Mouse (Mus musculus) neural tube, embryonic 12.5 days (tissue): ENCODE measurements around the gene Gss. TPM values are rescaled to one million over a fixed set of nuclear protein-coding genes. Genes with fewer than 3 reads are reported as not detected.
"Not testable (repeated sequence)": the region's sequence is repeated elsewhere in the genome, so short reads cannot be mapped to it uniquely, and the experiment has no call there.

Source experiments
- ATAC-seq: fragments of 200-750 bp; cut with Nextera tagmentation; 2 replicates; pipeline ENCODE4 v1.8.0; 2017; ENCODE audit warnings: low read depth, mild to moderate bottlenecking, moderate TSS enrichment, moderate library complexity; ENCODE audit not compliant: low FRiP score
- H3K27ac ChIP-seq: fragments of 300-500 bp; sonication (generic); 2 replicates; pipeline ENCODE4 v1.5.1; 2016
- H3K27me3 ChIP-seq: fragments of 300-500 bp; sonication (generic); replicated peaks from 2 replicates; pipeline ENCODE4 v1.6.1; 2016; ENCODE audit warnings: mild to moderate bottlenecking
- H3K36me3 ChIP-seq: fragments of 300-500 bp; sonication (generic); 2 replicates; pipeline ENCODE4 v1.6.1; 2016; ENCODE audit warnings: mild to moderate bottlenecking
- H3K4me1 ChIP-seq: fragments of 300-500 bp; sonication (generic); 2 replicates; pipeline ENCODE4 v1.6.1; 2016
- H3K4me2 ChIP-seq: fragments of 300-500 bp; sonication (generic); replicated peaks from 2 replicates; pipeline ENCODE4 v1.6.1; 2016; ENCODE audit warnings: mild to moderate bottlenecking
- H3K4me3 ChIP-seq: fragments of 300-500 bp; sonication (generic); 2 replicates; pipeline ENCODE4 v1.5.1; 2016
- H3K9ac ChIP-seq: fragments of 300-500 bp; sonication (generic); 2 replicates; pipeline ENCODE4 v1.6.1; 2016; ENCODE audit warnings: mild to moderate bottlenecking
- H3K9me3 ChIP-seq: fragments of 300-500 bp; sonication (generic); 2 replicates; pipeline ENCODE4 v1.6.1; 2016; ENCODE audit warnings: mild to moderate bottlenecking
- WGBS: fragments of 180-500 bp; shearing (Covaris S2); methylation state at CpG from one replicate; pipeline ENCODE4 v1.1.7; 2016; 5-methylcytosine and 5-hydroxymethylcytosine counted together
- polyA plus RNA-seq: library from polyadenylated mRNA; unstranded; fragments of >200 nt; fragmentation: Nextera tagmentation; extraction: Ambion mirVana; gene quantifications from 2 replicates; pipeline ENCODE4 v1.2.1, GENCODE M21; 2016

Gene Gss
- polyA plus RNA-seq, 1 experiment from 2014 or later, result 15.5 TPM

- H3K4me3 ChIP-seq, result peak overlapping the region; percentile 20
- H3K4me2 ChIP-seq, result peak overlapping the region; percentile 59
- 4% methylated on average over 20 of the region's 20 CpGs for WGBS
- ATAC-seq, result peak; percentile 70; the same call in 1 of the 2 replicates
- H3K27ac ChIP-seq, result no peak overlapping the region
- no peak overlapping the region for H3K9ac ChIP-seq
- H3K27me3 ChIP-seq, result 0 out of 2 replicates have a peak, but pooled peaks cover 8% of the 10 kb centered on the region
- no peaks in the 10 kb centered on the region for H3K9me3 ChIP-seq
- H3K36me3 ChIP-seq, result no peaks in the 10 kb centered on the region
- H3K4me1 ChIP-seq, result peaks cover 7% of the 10 kb centered on the region; the same call in 1 of the 2 replicates
These were observed 20.7 kb upstream of the Gss start for GRCm38 (mm10) chr2:155613326-155613755.

- H3K4me2 ChIP-seq, result no peak overlapping the region
- no peak overlapping the region for H3K27ac ChIP-seq
- no peak for ATAC-seq
- no peak overlapping the region for H3K4me3 ChIP-seq
- H3K4me1 ChIP-seq, result peaks cover 7% of the 10 kb centered on the region; the same call in 1 of the 2 replicates
- no peaks in the 10 kb centered on the region for H3K36me3 ChIP-seq
- H3K9me3 ChIP-seq, result no peaks in the 10 kb centered on the region
- WGBS, result 87% methylated on average over 9 of the region's 9 CpGs
- no peak overlapping the region for H3K9ac ChIP-seq
- 0 out of 2 replicates have a peak, but pooled peaks cover 6% of the 10 kb centered on the region for H3K27me3 ChIP-seq
These were observed 19.4 kb upstream of the Gss start for GRCm38 (mm10) chr2:155611834-155612550.

- no peak within 1 kb of the TSS for H3K4me3 ChIP-seq
- WGBS, result 30% methylated on average over 4 of the region's 4 CpGs
- 0 out of 2 replicates have a peak, but pooled peaks cover 2% of the 10 kb centered on the region for H3K27me3 ChIP-seq
- H3K4me2 ChIP-seq, result no peak within 1 kb of the TSS
- H3K4me1 ChIP-seq, result peaks cover 7% of the 10 kb centered on the region; the same call in 1 of the 2 replicates
- H3K9ac ChIP-seq, result no peak within 1 kb of the TSS
- H3K9me3 ChIP-seq, result no peaks in the 10 kb centered on the region
- H3K36me3 ChIP-seq, result no peaks in the 10 kb centered on the region
- ATAC-seq, result no peak
- no peak within 1 kb of the TSS for H3K27ac ChIP-seq
These were observed 18.4 kb upstream of the Gss start, which contains the start of gene Myh7b for GRCm38 (mm10) chr2:155610978-155611377. TSS of gene Myh7b (plus strand) at chr2:155611212.

GRCm38 (mm10) chr2:155606360-155606759 is 13.8 kb upstream of the Gss start:
- H3K4me2 ChIP-seq, result no peak overlapping the region
- no peak overlapping the region for H3K9ac ChIP-seq
- H3K27ac ChIP-seq, result no peak overlapping the region
- 83% methylated on average over 4 of the region's 4 CpGs for WGBS
- H3K9me3 ChIP-seq, result no peaks in the 10 kb centered on the region
- no peak for ATAC-seq
- H3K4me3 ChIP-seq, result no peak overlapping the region
- H3K27me3 ChIP-seq, result no peaks in the 10 kb centered on the region
- no peaks in the 10 kb centered on the region for H3K36me3 ChIP-seq
- no peaks in the 10 kb centered on the region for H3K4me1 ChIP-seq

- H3K4me3 ChIP-seq, H3K36me3 ChIP-seq, H3K27ac ChIP-seq, H3K4me1 ChIP-seq, H3K4me2 ChIP-seq, H3K9me3 ChIP-seq, ATAC-seq, H3K9ac ChIP-seq, H3K27me3 ChIP-seq: not testable (repeated sequence)
- WGBS, result 84% methylated on average over 4 of the region's 4 CpGs
These were observed 12.6 kb upstream of the Gss start for GRCm38 (mm10) chr2:155605236-155605589.

GRCm38 (mm10) chr2:155604560-155605235 is 12.1 kb upstream of the Gss start:
- Histone ChIP-seq H3K27ac (no peak overlapping the region), H3K9me3 (no peaks in the 10 kb centered on the region), H3K27me3 (no peaks in the 10 kb centered on the region), H3K4me1 (no peaks in the 10 kb centered on the region), H3K9ac (no peak overlapping the region), H3K4me3 (no peak overlapping the region), H3K4me2 (no peak overlapping the region), H3K36me3 (no peaks in the 10 kb centered on the region)
- 59% methylated on average over 10 of the region's 10 CpGs for WGBS
- no peak for ATAC-seq

GRCm38 (mm10) chr2:155603707-155604106 is 11.1 kb upstream of the Gss start:
- H3K4me1 ChIP-seq, result no peaks in the 10 kb centered on the region
- H3K36me3 ChIP-seq, result no peaks in the 10 kb centered on the region
- 61% methylated on average over 3 of the region's 3 CpGs for WGBS
- H3K27me3 ChIP-seq, result no peaks in the 10 kb centered on the region
- H3K9me3 ChIP-seq, result no peaks in the 10 kb centered on the region
- H3K4me2 ChIP-seq, result no peak overlapping the region
- no peak for ATAC-seq
- H3K4me3 ChIP-seq, result no peak overlapping the region
- no peak overlapping the region for H3K27ac ChIP-seq
- no peak overlapping the region for H3K9ac ChIP-seq

- peaks cover 7% of the 10 kb centered on the region for H3K4me1 ChIP-seq
- ATAC-seq, result no peak
- H3K27me3 ChIP-seq, result no peaks in the 10 kb centered on the region
- no peaks in the 10 kb centered on the region for H3K36me3 ChIP-seq
- H3K4me3 ChIP-seq, result no peak overlapping the region
- WGBS, result 83% methylated on average over 6 of the region's 6 CpGs
- H3K9me3 ChIP-seq, result no peaks in the 10 kb centered on the region
- H3K9ac ChIP-seq, result no peak overlapping the region
- no peak overlapping the region for H3K4me2 ChIP-seq
- no peak overlapping the region for H3K27ac ChIP-seq
These were observed 2.9 kb upstream of the Gss start for GRCm38 (mm10) chr2:155595516-155595915.

GRCm38 (mm10) chr2:155592854-155593283 is 259 bp upstream of the Gss start:
- H3K9me3 ChIP-seq, result no peaks in the 10 kb centered on the region
- no peak overlapping the region for H3K27ac ChIP-seq
- peak overlapping the region; percentile 77 for H3K4me2 ChIP-seq
- H3K27me3 ChIP-seq, result no peaks in the 10 kb centered on the region
- peaks cover 7% of the 10 kb centered on the region for H3K4me1 ChIP-seq
- no peak; the same call in none of the 2 replicates for ATAC-seq
- peak overlapping the region; percentile 54 for H3K4me3 ChIP-seq
- peak overlapping the region; percentile 56 for H3K9ac ChIP-seq
- 2% methylated on average over 9 of the region's 9 CpGs for WGBS
- H3K36me3 ChIP-seq, result no peaks in the 10 kb centered on the region

GRCm38 (mm10) chr2:155591676-155592075 is 934 bp downstream of the Gss start:
- peak overlapping the region; percentile 67 for H3K9ac ChIP-seq
- peak overlapping the region; percentile 54 for H3K4me3 ChIP-seq
- 0 out of 2 replicates have a peak overlapping the region, but pooled peaks have one; percentile 26 for H3K27ac ChIP-seq
- peak overlapping the region; percentile 77 for H3K4me2 ChIP-seq
- no peak for ATAC-seq
- H3K36me3 ChIP-seq, result no peaks in the 10 kb centered on the region
- H3K4me1 ChIP-seq, result peaks cover 7% of the 10 kb centered on the region
- H3K27me3 ChIP-seq, result no peaks in the 10 kb centered on the region
- no peaks in the 10 kb centered on the region for H3K9me3 ChIP-seq
- WGBS, result 8% methylated on average over 6 of the region's 6 CpGs

GRCm38 (mm10) chr2:155590876-155591275 is 1.7 kb downstream of the Gss start:
- H3K27me3 ChIP-seq, result no peaks in the 10 kb centered on the region
- WGBS, result 93% methylated on average over 2 of the region's 2 CpGs

GRCm38 (mm10) chr2:155589521-155589920 is 3.1 kb downstream of the Gss start:
- 79% methylated on average over 6 of the region's 6 CpGs for WGBS
- Histone ChIP-seq H3K4me3 (no peak overlapping the region), H3K4me2 (no peak overlapping the region), H3K9me3 (no peaks in the 10 kb centered on the region), H3K4me1 (peaks cover 7% of the 10 kb centered on the region), H3K36me3 (no peaks in the 10 kb centered on the region), H3K27ac (no peak overlapping the region), H3K9ac (no peak overlapping the region), H3K27me3 (no peaks in the 10 kb centered on the region)
- ATAC-seq, result no peak

More at GRCm38 (mm10) chr2:155590876-155591275, 1.7 kb downstream of the Gss start:
- H3K4me2 ChIP-seq, result no peak overlapping the region
- no peaks in the 10 kb centered on the region for H3K9me3 ChIP-seq
- peaks cover 7% of the 10 kb centered on the region for H3K4me1 ChIP-seq
- no peak overlapping the region for H3K9ac ChIP-seq
- no peak overlapping the region for H3K27ac ChIP-seq
- H3K4me3 ChIP-seq, result no peak overlapping the region
- no peak for ATAC-seq
- H3K36me3 ChIP-seq, result no peaks in the 10 kb centered on the region
